Mouse (Mus musculus) heart, adult 2 months (tissue): ENCODE data around the gene Cyp26b1. TPM values are rescaled to one million over a fixed set of nuclear protein-coding genes. Genes with fewer than 3 reads are reported as not detected.
A peak's percentile ranks its signal among the peaks of the same experiment; 100 is the strongest.

Experiments
- DNase-seq, 2 experiments: peaks; one replicate each; pipeline ENCODE4 v3.0.0; 2021
- H3K27ac ChIP-seq: fragments of 200-600 bp; 2 replicates; pipeline ENCODE4 v1.8.1; 2022
- H3K27me3 ChIP-seq: fragments of 200-500 bp; 2 replicates; pipeline ENCODE4 v1.6.1; 2012; ENCODE audit warnings: mild to moderate bottlenecking, low read length, inconsistent platforms, mixed read lengths; ENCODE audit not compliant: control insufficient read depth, insufficient read depth
- H3K36me3 ChIP-seq: fragments of 200-500 bp; 2 replicates; pipeline ENCODE4 v1.6.1; 2012; ENCODE audit warnings: low read length, inconsistent platforms; ENCODE audit not compliant: control insufficient read depth, insufficient read depth
- H3K4me1 ChIP-seq: fragments of 200-500 bp; 2 replicates; pipeline ENCODE4 v1.6.1; 2011; ENCODE audit warnings: low read length; ENCODE audit not compliant: control insufficient read depth, insufficient read depth
- H3K4me3 ChIP-seq: fragments of 200-600 bp; 2 replicates; pipeline ENCODE4 v1.8.1; 2022
- H3K79me2 ChIP-seq: fragments of 200-500 bp; replicated peaks from 2 replicates; pipeline ENCODE4 v1.6.1; 2012; ENCODE audit warnings: mild to moderate bottlenecking, inconsistent platforms, low read length, moderate library complexity, mixed read lengths; ENCODE audit not compliant: control insufficient read depth, insufficient read depth
- H3K9ac ChIP-seq: fragments of 200-500 bp; 2 replicates; pipeline ENCODE4 v1.6.1; 2012; ENCODE audit warnings: low read depth, mild to moderate bottlenecking, control low read depth, inconsistent platforms, low read length, mixed read lengths
- CTCF ChIP-seq: fragments of 200-600 bp; IDR thresholded peaks from 2 replicates; pipeline ENCODE4 v1.8.1; 2022; ENCODE audit warnings: antibody characterized with exemption, mild to moderate bottlenecking, moderate library complexity
- EP300 ChIP-seq: fragments of 200-500 bp; IDR thresholded peaks from 2 replicates; pipeline ENCODE4 v1.6.1; 2011; ENCODE audit warnings: low read depth, low read length, control low read depth; ENCODE audit not compliant: insufficient read depth
- POLR2A ChIP-seq: fragments of 200-500 bp; IDR thresholded peaks from 2 replicates; pipeline ENCODE4 v1.6.1; 2011; ENCODE audit warnings: mild to moderate bottlenecking, low read depth, low read length, control low read depth; ENCODE audit not compliant: insufficient read depth
- WGBS: fragments of 180-500 bp; shearing (Covaris S2); methylation state at CpG from one replicate; pipeline ENCODE4 v1.1.7; 2018; 5-methylcytosine and 5-hydroxymethylcytosine counted together
- intact Hi-C: fragments of 180-260 bp; cut with DNase I; formaldehyde crosslinking; loops from one replicate; pipeline ENCODE4 v1.15.1; 2025
- polyA plus RNA-seq: library from polyadenylated mRNA; depleted of rRNA; stranded (reverse); fragments of >200 nt; gene quantifications from 2 replicates; pipeline ENCODE4 v1.2.3, GENCODE M21; 2012
- total RNA-seq, 2 experiments: library from RNA; stranded (reverse); gene quantifications; 2 replicates each; pipeline ENCODE4 v1.2.3; 2021

The Cyp26b1 gene
- total and polyA plus RNA-seq, 3 experiments = 1.8 to 41.4 (median 17.1) TPM

GRCm38 (mm10) chr6:84586551-84587200, 7.0 kb downstream of the Cyp26b1 start:
- H3K4me3 ChIP-seq = peak overlapping the region; percentile 58
- H3K27ac ChIP-seq = no peak overlapping the region; the same call in 1 of the 2 replicates
- no peak overlapping the region for H3K9ac ChIP-seq
- H3K4me1 ChIP-seq = peaks cover 20% of the 10 kb centered on the region
- H3K36me3 ChIP-seq = no peaks in the 10 kb centered on the region
- WGBS = 6% methylated on average over 28 of the region's 28 CpGs
- peaks cover 6% of the 10 kb centered on the region; the same call in 1 of the 2 replicates for H3K27me3 ChIP-seq
- intact Hi-C loops = loop anchor here (10.0 kb wide), 1 partner anchor 322 kb away; no protein-coding TSS in a partner anchor
- peak in 1 of 2 experiments; percentile 38 for DNase-seq
- H3K79me2 ChIP-seq = no peaks in the 10 kb centered on the region
- TF ChIP-seq CTCF (no peak), POLR2A (no peak), EP300 (no peak)

- peaks cover 6% of the 10 kb centered on the region; the same call in 1 of the 2 replicates for H3K27me3 ChIP-seq
- peaks cover 18% of the 10 kb centered on the region for H3K4me1 ChIP-seq
- WGBS = 1% methylated on average over 37 of the region's 37 CpGs
- intact Hi-C loops = loop anchor here (10.0 kb wide), 1 partner anchor 321 kb away; no protein-coding TSS in a partner anchor
- H3K9ac ChIP-seq = peak overlapping the region; percentile 43
- no peaks in the 10 kb centered on the region for H3K36me3 ChIP-seq
- no peak for TF ChIP-seq EP300
- no peak for TF ChIP-seq POLR2A
- no peak for TF ChIP-seq CTCF
- H3K79me2 ChIP-seq = no peaks in the 10 kb centered on the region
- peak overlapping the region; percentile 29 for H3K27ac ChIP-seq
- peak overlapping the region; percentile 58 for H3K4me3 ChIP-seq
- peak; percentile 30 to 57 for DNase-seq
Measured at GRCm38 (mm10) chr6:84585686-84586300, 7.9 kb downstream of the Cyp26b1 start.

GRCm38 (mm10) chr6:84584783-84585685, 8.7 kb downstream of the Cyp26b1 start:
- peak overlapping the region; percentile 29 for H3K27ac ChIP-seq
- peak overlapping the region; percentile 58 for H3K4me3 ChIP-seq
- peak; percentile 85 to 86 for DNase-seq
- TF ChIP-seq POLR2A (0 out of 2 replicates have a peak, but pooled peaks have one; percentile 3), CTCF (no peak), EP300 (0 out of 2 replicates have a peak, but pooled peaks have one; percentile 8)
- no peaks in the 10 kb centered on the region for H3K79me2 ChIP-seq
- intact Hi-C loops = loop anchor here (10.0 kb wide), 1 partner anchor 320 kb away; no protein-coding TSS in a partner anchor
- H3K27me3 ChIP-seq = peaks cover 6% of the 10 kb centered on the region; the same call in 1 of the 2 replicates
- under 1% methylated on average over 66 of the region's 66 CpGs for WGBS
- no peaks in the 10 kb centered on the region for H3K36me3 ChIP-seq
- peaks cover 14% of the 10 kb centered on the region for H3K4me1 ChIP-seq
- H3K9ac ChIP-seq = peak overlapping the region; percentile 43

GRCm38 (mm10) chr6:84583841-84584782, 9.6 kb downstream of the Cyp26b1 start:
- peak overlapping the region; percentile 58 for H3K4me3 ChIP-seq
- H3K4me1 ChIP-seq = peaks cover 11% of the 10 kb centered on the region
- H3K9ac ChIP-seq = peak overlapping the region; percentile 21; the same call in 1 of the 2 replicates
- H3K36me3 ChIP-seq = no peaks in the 10 kb centered on the region
- no peaks in the 10 kb centered on the region for H3K79me2 ChIP-seq
- peak; percentile 54 to 63 for DNase-seq
- 3% methylated on average over 48 of the region's 48 CpGs for WGBS
- intact Hi-C loops = loop anchor here (10.0 kb wide), 1 partner anchor 319 kb away; no protein-coding TSS in a partner anchor
- peaks cover 4% of the 10 kb centered on the region; the same call in 1 of the 2 replicates for H3K27me3 ChIP-seq
- peak overlapping the region; percentile 26; the same call in 1 of the 2 replicates for H3K27ac ChIP-seq
- TF ChIP-seq POLR2A = no peak
- TF ChIP-seq EP300 = no peak
- no peak for TF ChIP-seq CTCF
